Mouse (Mus musculus) forebrain, embryonic 14.5 days (tissue): ENCODE measurements around the gene Kirrel3. TPM values are rescaled to one million over a fixed set of nuclear protein-coding genes. Genes with fewer than 3 reads are reported as not detected.

Source experiments
- ATAC-seq: fragments of 200-750 bp; cut with Nextera tagmentation; 2 replicates; pipeline ENCODE4 v1.8.0; 2017; ENCODE audit warnings: mild to moderate bottlenecking, moderate library complexity
- DNase-seq: peaks from one replicate; pipeline ENCODE4 v3.0.0-alpha.2; 2015; ENCODE audit warnings: low spot score
- H3K27ac ChIP-seq: fragments of 300-500 bp; sonication (generic); 2 replicates; pipeline ENCODE4 v1.5.1; 2014; ENCODE audit warnings: low read depth, mild to moderate bottlenecking, control low read depth, low read length, moderate library complexity
- H3K27me3 ChIP-seq: fragments of 300-500 bp; sonication (generic); replicated peaks from 2 replicates; pipeline ENCODE4 v1.6.1; 2014; ENCODE audit warnings: low read length, control low read depth, mixed read lengths; ENCODE audit not compliant: control insufficient read depth, insufficient read depth
- H3K36me3 ChIP-seq: fragments of 300-500 bp; sonication (generic); 2 replicates; pipeline ENCODE4 v1.6.1; 2014; ENCODE audit warnings: low read length, control low read depth; ENCODE audit not compliant: control insufficient read depth, insufficient read depth
- H3K4me1 ChIP-seq: fragments of 300-500 bp; sonication (generic); 2 replicates; pipeline ENCODE4 v1.6.1; 2014; ENCODE audit warnings: antibody characterized with exemption, low read length, control low read depth; ENCODE audit not compliant: control insufficient read depth, insufficient read depth
- H3K4me2 ChIP-seq: fragments of 300-500 bp; sonication (generic); 2 replicates; pipeline ENCODE4 v1.6.1; 2014; ENCODE audit warnings: mild to moderate bottlenecking, control low read depth, low read length
- H3K4me3 ChIP-seq: fragments of 300-500 bp; sonication (generic); 2 replicates; pipeline ENCODE4 v1.5.1; 2014; ENCODE audit warnings: low read depth, low read length, control low read depth
- H3K9ac ChIP-seq: fragments of 300-500 bp; sonication (generic); 2 replicates; pipeline ENCODE4 v1.6.1; 2014; ENCODE audit warnings: mild to moderate bottlenecking, low read length, control low read depth, moderate library complexity
- H3K9me3 ChIP-seq: fragments of 300-500 bp; sonication (generic); replicated peaks from 2 replicates; pipeline ENCODE4 v1.6.1; 2016; ENCODE audit warnings: low read length, control low read depth, mixed read lengths; ENCODE audit not compliant: control insufficient read depth
- WGBS: fragments of 180-500 bp; shearing (Covaris S2); extraction: QIAGEN DNeasy Blood & Tissue Kit; methylation state at CpG from one replicate; pipeline ENCODE4 v1.1.7; 2014; 5-methylcytosine and 5-hydroxymethylcytosine counted together
- polyA plus RNA-seq: library from polyadenylated mRNA; unstranded; fragments of >200 nt; fragmentation: Nextera tagmentation; extraction: Ambion mirVana; gene quantifications from 2 replicates; pipeline ENCODE4 v1.2.1, GENCODE M21; 2014

Kirrel3 gene
- polyA plus RNA-seq, 1 experiment from 2014 or later, result 31.0 TPM

- 22% methylated on average over 4 of the region's 4 CpGs for WGBS
- Histone ChIP-seq H3K9ac (no peak overlapping the region), H3K27ac (no peak overlapping the region), H3K9me3 (no peaks in the 10 kb centered on the region), H3K4me2 (no peak overlapping the region), H3K36me3 (no peaks in the 10 kb centered on the region), H3K4me1 (no peaks in the 10 kb centered on the region; the same call in none of the 2 replicates), H3K4me3 (no peak overlapping the region), H3K27me3 (no peaks in the 10 kb centered on the region)
- ATAC-seq (no peak), DNase-seq (no peak)
Observed at GRCm38 (mm10) chr9:34883122-34883521, 397.4 kb downstream of the Kirrel3 start.

- Histone ChIP-seq H3K27me3 (no peaks in the 10 kb centered on the region), H3K27ac (no peak overlapping the region), H3K4me2 (no peak overlapping the region), H3K36me3 (no peaks in the 10 kb centered on the region), H3K4me3 (no peak overlapping the region), H3K4me1 (no peaks in the 10 kb centered on the region; the same call in none of the 2 replicates), H3K9me3 (no peaks in the 10 kb centered on the region), H3K9ac (no peak overlapping the region)
- no peak for DNase-seq
- 93% methylated on average over 3 of the region's 3 CpGs for WGBS
- ATAC-seq, result no peak
Observed at GRCm38 (mm10) chr9:34884325-34884724, 398.6 kb downstream of the Kirrel3 start.

- WGBS, result 59% methylated on average over 3 of the region's 3 CpGs
- no peaks in the 10 kb centered on the region for H3K36me3 ChIP-seq
- no peak overlapping the region for H3K4me3 ChIP-seq
- H3K27me3 ChIP-seq, result no peaks in the 10 kb centered on the region
- peak; percentile 28 for DNase-seq
- no peaks in the 10 kb centered on the region; the same call in none of the 2 replicates for H3K4me1 ChIP-seq
- no peak for ATAC-seq
- no peaks in the 10 kb centered on the region for H3K9me3 ChIP-seq
- H3K27ac ChIP-seq, result no peak overlapping the region
- H3K4me2 ChIP-seq, result no peak overlapping the region
- H3K9ac ChIP-seq, result no peak overlapping the region
Observed at GRCm38 (mm10) chr9:34884942-34885341, 399.2 kb downstream of the Kirrel3 start.

GRCm38 (mm10) chr9:34886746-34887145, 401.1 kb downstream of the Kirrel3 start:
- no peak overlapping the region for H3K9ac ChIP-seq
- peak overlapping the region; percentile 14; the same call in 1 of the 2 replicates for H3K27ac ChIP-seq
- no peaks in the 10 kb centered on the region; the same call in none of the 2 replicates for H3K4me1 ChIP-seq
- no peaks in the 10 kb centered on the region for H3K9me3 ChIP-seq
- H3K4me3 ChIP-seq, result no peak overlapping the region
- no peak overlapping the region for H3K4me2 ChIP-seq
- ATAC-seq (peak; percentile 49; the same call in 1 of the 2 replicates), DNase-seq (peak; percentile 61)
- WGBS, result 60% methylated on average over 5 of the region's 5 CpGs
- H3K27me3 ChIP-seq, result no peaks in the 10 kb centered on the region
- no peaks in the 10 kb centered on the region for H3K36me3 ChIP-seq

- no peaks in the 10 kb centered on the region for H3K36me3 ChIP-seq
- no peak overlapping the region for H3K9ac ChIP-seq
- H3K9me3 ChIP-seq, result no peaks in the 10 kb centered on the region
- DNase-seq (peak; percentile 60), ATAC-seq (peak; percentile 66)
- H3K4me2 ChIP-seq, result no peak overlapping the region
- no peaks in the 10 kb centered on the region for H3K27me3 ChIP-seq
- H3K4me3 ChIP-seq, result no peak overlapping the region
- 26% methylated on average over 2 of the region's 2 CpGs for WGBS
- H3K27ac ChIP-seq, result no peak overlapping the region; the same call in 1 of the 2 replicates
- H3K4me1 ChIP-seq, result no peaks in the 10 kb centered on the region; the same call in none of the 2 replicates
Observed at GRCm38 (mm10) chr9:34887196-34887595, 401.5 kb downstream of the Kirrel3 start.

GRCm38 (mm10) chr9:34888298-34888697, 402.6 kb downstream of the Kirrel3 start:
- Histone ChIP-seq H3K4me3 (no peak overlapping the region), H3K4me2 (no peak overlapping the region), H3K27me3 (no peaks in the 10 kb centered on the region), H3K9ac (no peak overlapping the region), H3K36me3 (no peaks in the 10 kb centered on the region), H3K27ac (no peak overlapping the region), H3K4me1 (no peaks in the 10 kb centered on the region; the same call in none of the 2 replicates), H3K9me3 (no peaks in the 10 kb centered on the region)
- 80% methylated on average over 2 of the region's 2 CpGs for WGBS
- no peak for ATAC-seq
- DNase-seq, result no peak

- Histone ChIP-seq H3K27me3 (no peaks in the 10 kb centered on the region), H3K9ac (no peak overlapping the region), H3K9me3 (no peaks in the 10 kb centered on the region), H3K27ac (no peak overlapping the region), H3K4me3 (no peak overlapping the region), H3K4me1 (no peaks in the 10 kb centered on the region), H3K36me3 (no peaks in the 10 kb centered on the region), H3K4me2 (no peak overlapping the region)
- 83% methylated on average over 4 of the region's 4 CpGs for WGBS
- DNase-seq (no peak), ATAC-seq (no peak)
Observed at GRCm38 (mm10) chr9:34901216-34901615, 415.5 kb downstream of the Kirrel3 start.

- no peaks in the 10 kb centered on the region for H3K9me3 ChIP-seq
- H3K4me1 ChIP-seq, result no peaks in the 10 kb centered on the region
- no peak overlapping the region for H3K4me3 ChIP-seq
- no peak overlapping the region for H3K9ac ChIP-seq
- DNase-seq (no peak), ATAC-seq (no peak)
- no peak overlapping the region for H3K27ac ChIP-seq
- WGBS, result 72% methylated on average over 2 of the region's 2 CpGs
- H3K4me2 ChIP-seq, result no peak overlapping the region
- no peaks in the 10 kb centered on the region for H3K36me3 ChIP-seq
- H3K27me3 ChIP-seq, result no peaks in the 10 kb centered on the region
Observed at GRCm38 (mm10) chr9:34901888-34902287, 416.2 kb downstream of the Kirrel3 start.

GRCm38 (mm10) chr9:34905164-34905563, 419.5 kb downstream of the Kirrel3 start:
- DNase-seq (no peak), ATAC-seq (no peak)
- Histone ChIP-seq H3K9ac (no peak overlapping the region), H3K4me1 (no peaks in the 10 kb centered on the region), H3K9me3 (no peaks in the 10 kb centered on the region), H3K36me3 (no peaks in the 10 kb centered on the region), H3K27me3 (no peaks in the 10 kb centered on the region), H3K27ac (no peak overlapping the region), H3K4me3 (no peak overlapping the region), H3K4me2 (no peak overlapping the region)
- WGBS, result 84% methylated on average over 6 of the region's 6 CpGs
